Mouse (Mus musculus) gonadal fat pad, adult 2 months (tissue): ENCODE results near the gene Hoxb3. TPM values are rescaled to one million over a fixed set of nuclear protein-coding genes. Genes with fewer than 3 reads are reported as not detected.

ENCODE experiments used
- DNase-seq: peaks from one replicate; pipeline ENCODE4 v3.0.0-alpha.2; 2012; ENCODE audit warnings: low read depth
- polyA plus RNA-seq: library from polyadenylated mRNA; depleted of rRNA; stranded (reverse); fragments of >200 nt; gene quantifications from 2 replicates; pipeline ENCODE4 v1.2.3, GENCODE M21; 2012

Gene Hoxb3
- polyA plus RNA-seq, 1 experiment, result 20.1 TPM

DNA sequence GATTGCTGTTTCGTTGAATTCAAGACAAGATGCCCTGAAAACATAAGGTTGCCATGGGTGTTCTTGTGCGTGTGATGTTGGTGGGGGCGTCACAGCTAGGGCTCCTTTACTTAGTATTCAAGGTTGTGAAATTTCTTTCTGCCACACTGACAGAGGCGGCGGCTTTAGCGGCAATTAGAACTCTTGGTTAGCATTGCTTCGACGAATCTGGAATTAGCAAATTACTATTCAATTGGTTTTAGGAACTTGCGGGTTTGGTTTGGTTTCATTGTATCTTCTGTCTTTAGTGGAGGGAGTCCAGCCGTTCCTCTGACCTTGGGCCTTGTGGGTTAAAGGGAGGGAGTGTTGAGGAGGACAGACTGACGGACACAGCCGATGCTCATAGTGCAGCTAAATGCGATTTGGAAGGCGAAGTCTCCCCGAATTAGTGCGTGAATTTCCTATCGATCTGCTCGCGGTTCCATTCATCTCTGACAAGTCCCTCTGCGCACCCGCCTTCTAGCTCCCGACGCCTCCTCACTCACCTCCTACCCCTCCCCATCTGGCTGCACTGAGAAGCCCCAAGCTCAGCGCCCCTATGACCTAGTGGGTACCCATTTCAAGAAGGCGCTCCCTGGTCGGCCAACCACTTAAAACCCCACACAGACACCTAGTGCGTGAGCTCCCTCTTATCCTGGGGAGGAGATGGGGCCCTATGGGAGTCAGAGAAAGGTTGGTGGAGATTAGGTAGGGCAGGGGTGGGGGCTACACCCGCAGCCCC is 5.3 kb upstream of the Hoxb3 start, which contains the start of gene Hoxb4:
Hoxb4 (plus strand) TSS at position 660 of the 760 bp plus-strand sequence.
- no peak for DNase-seq

- no peak for DNase-seq
Observed at GRCm38 (mm10) chr11:96318368-96319070, 4.6 kb upstream of the Hoxb3 start.

GRCm38 (mm10) chr11:96319071-96319902 is 3.8 kb upstream of the Hoxb3 start:
- DNase-seq, result no peak

GRCm38 (mm10) chr11:96319910-96320309 is 3.2 kb upstream of the Hoxb3 start:
- no peak for DNase-seq

DNA sequence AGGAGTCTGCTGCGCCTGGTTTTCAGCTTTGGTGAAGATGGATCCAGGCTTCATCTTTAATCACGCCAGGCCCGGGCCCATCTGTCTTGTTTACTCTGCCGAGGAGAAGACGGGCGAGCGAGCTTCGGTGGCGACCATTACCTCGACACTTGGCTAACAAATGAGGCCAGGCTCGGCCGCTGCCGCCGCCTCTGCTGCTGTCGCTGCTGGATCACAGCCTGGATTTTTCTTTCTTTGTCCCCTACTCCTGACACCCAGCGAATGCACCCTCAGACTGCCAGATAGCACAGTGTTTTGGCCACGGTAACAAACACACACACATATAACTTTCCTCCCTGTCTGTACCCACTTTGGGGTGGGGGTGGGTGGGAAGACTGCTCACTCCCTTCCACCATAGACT is 2.4 kb upstream of the Hoxb3 start:
- no peak for DNase-seq

GRCm38 (mm10) chr11:96321846-96322245 is 1.3 kb upstream of the Hoxb3 start:
- DNase-seq, result no peak

- DNase-seq, result no peak
Observed at GRCm38 (mm10) chr11:96322738-96323137, 388 bp upstream of the Hoxb3 start.

- DNase-seq, result no peak
Observed at GRCm38 (mm10) chr11:96324125-96324524, 999 bp downstream of the Hoxb3 start.

GRCm38 (mm10) chr11:96324965-96325364 is 1.8 kb downstream of the Hoxb3 start:
- no peak for DNase-seq

DNA sequence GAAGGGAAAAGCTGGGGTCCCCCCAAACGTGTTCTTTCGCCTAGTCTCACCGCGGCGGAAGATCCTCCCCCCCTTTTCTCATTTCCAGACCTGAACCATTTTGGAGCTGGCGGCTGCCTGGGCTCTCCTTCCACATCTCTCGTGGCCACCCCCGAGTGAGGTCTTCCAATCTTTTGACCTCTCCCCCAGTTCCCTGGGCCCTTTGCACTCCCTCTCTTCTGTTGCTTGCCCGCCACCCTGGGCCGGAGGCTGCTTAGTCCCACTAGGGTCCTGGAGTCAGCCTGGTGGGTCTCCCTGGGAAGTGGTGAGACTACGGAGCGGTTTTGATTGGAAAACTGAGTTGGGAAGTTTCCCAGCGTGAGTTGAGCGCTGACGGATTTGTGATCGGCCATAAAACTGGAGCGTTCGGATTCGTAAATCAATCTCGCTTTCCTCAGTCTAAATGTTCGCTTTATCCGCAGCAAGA is 2.7 kb downstream of the Hoxb3 start:
- no peak for DNase-seq

- no peak for DNase-seq
Observed at GRCm38 (mm10) chr11:96326705-96327104, 3.6 kb downstream of the Hoxb3 start.

DNA sequence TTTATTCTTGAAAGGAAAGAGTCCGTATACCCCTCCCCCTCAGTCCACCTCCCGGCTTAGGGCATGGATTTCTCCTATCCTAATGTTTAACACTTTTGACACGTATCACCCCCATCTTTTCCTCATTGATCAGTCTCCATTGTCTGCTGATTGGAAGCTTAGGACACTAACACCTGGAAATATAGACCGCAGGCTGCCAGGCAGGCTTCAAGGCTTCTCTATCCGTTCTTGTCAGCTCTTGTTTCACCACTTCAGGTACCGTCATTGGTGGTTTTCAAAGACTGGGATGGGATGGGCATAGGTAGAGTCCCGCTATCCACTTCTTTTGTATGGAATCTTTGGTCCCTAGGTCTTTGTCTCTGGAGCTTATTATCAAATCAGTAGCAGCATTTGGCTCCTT is 4.0 kb downstream of the Hoxb3 start:
- no peak for DNase-seq

DNA sequence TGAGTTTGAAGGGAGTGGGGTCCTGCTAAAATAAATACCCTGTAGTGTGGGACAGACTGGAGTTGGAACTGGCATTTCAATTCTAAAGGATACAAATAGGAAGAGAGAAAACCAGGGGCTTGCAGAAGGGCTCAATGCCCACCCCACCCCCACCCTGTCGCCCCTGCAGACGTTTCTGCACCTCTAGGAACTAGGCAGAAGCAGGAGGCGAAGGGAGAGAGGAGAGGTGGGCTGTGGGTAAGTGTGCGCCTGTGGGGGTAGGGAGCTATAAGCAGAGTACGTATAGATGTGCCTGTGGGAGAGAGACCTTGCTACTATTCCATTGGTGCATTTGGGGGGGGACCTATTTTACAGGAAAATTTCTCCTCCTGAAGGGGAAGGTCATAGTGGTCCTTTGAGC is 4.6 kb downstream of the Hoxb3 start:
- no peak for DNase-seq

DNA sequence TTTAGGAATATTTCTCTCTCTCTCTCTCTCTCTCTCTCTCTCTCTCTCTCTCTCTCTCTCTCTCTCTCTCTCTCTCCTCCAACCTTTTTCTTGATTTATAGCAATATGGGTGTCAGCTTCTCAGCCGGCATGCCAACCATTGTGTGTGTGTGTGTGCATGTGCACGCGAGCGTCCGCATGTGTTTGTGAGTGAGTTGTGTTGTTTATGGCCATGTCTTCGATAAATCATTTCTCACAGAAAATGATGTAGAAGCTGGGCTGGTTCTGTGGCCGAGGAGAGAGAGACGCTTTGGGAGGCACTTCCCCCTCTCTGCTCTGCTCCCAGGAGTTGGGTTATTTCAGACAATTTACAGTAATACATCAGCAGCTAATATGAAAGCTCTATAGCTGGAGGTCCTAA is 5.5 kb downstream of the Hoxb3 start:
- no peak for DNase-seq

- DNase-seq, result no peak
Observed at GRCm38 (mm10) chr11:96332105-96332504, 9.0 kb downstream of the Hoxb3 start.

DNA sequence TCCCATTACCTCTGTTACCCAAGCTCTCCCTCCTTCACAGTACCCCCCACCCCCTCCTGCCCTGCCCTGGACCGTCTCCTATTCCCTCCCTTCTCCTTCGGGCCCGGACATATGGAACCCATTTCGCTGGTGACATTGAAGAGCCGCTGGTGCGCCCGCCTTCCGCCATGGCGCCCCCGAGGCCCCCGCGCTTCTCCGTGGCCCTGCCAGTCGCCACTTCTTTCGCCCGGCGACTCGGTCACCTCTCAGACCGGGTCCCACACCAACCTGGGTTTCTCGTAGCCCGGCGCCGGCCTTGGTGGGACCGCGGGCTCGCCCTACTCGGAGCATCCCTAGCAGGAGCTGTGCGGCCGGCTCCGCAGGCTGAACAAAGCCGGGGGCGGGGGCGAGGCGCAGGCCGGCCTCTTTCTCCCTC is 9.5 kb downstream of the Hoxb3 start:
- DNase-seq, result no peak

DNA sequence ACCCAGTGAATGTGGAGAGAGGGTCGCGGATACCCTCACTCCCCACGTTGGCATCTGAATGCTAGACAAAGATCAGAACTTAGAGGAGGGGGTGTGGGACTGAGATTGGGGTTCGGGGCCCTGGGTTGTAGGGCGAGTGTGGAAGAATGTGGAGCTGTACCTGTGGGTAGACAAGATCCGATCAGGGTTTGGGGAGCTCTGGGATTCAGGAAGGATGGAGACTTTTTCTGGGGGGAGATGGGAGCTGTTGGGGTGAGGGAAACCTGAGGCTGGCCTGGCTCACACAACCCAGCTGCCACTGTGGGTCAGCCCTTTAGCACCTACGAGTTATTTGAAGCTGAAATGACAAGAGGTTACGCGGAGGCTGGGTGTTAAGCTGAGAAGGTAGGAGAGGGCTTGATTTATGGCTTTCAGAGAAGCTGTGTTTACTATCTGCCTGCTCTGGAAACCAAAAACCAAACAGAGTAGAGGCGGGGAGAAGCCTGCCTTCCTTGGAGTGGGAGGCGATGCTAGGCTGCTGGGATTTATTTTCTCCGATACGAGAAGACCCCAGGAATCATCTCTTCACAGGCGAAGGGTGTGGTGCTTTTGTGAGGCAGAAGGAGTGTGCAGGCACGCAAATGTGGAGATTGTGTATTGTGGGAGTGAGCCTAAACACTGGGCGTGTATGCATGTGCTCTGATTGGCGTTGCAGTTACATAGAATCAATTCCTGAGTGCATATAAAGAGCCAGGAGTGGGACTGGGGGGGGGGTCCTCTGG is 10.3 kb downstream of the Hoxb3 start:
- no peak for DNase-seq

DNA sequence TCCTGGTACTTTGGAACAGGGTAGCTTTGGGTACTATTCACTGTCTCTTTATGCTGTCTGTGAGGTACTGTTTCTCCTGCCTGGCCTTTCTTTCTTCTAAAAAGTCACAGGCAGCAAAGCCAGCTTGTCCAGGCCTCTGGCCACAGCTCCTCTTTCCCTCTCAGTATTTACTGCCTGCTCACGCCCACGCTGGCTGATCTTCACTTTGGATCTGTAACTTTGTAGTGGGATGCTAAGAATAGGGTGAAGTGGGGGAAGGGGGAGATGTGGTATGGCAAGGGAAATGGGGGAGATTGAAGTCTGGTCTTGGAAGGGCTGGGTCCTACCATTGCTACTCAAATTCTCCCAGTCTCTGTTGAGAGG is 10.9 kb downstream of the Hoxb3 start:
- DNase-seq, result no peak

DNA sequence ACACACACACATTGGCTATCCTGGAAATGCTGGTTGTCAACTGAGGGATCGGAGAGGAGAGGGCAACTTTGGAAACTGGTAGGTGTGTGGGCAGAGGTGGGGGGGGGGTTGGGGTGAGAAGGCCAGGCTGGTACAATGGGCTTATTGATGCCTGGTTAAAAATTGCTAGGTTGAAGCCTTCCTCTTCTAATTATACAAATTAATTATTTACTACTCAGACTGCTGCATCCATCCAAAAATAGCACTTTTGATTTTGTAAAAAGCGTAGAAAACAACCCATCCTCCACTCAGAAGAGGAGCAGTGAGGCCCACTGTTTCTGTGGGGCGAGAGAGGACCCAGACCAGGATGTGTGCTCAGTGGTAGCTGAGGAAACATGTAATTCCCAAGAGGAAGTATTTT is 11.9 kb downstream of the Hoxb3 start:
- DNase-seq, result no peak

GRCm38 (mm10) chr11:96336597-96336996 is 13.5 kb downstream of the Hoxb3 start:
- no peak for DNase-seq

- no peak for DNase-seq
Observed at GRCm38 (mm10) chr11:96337026-96337425, 13.9 kb downstream of the Hoxb3 start.
